Mouse (Mus musculus): ENCODE data around the gene Fbxl14. TPM values are rescaled to one million over a fixed set of nuclear protein-coding genes. Genes with fewer than 3 reads are reported as not detected.

Fbxl14 gene
- polyA plus RNA-seq, 1 experiment = 37.9 TPM

GRCm38 (mm10) chr6:119466921-119467784 lies 12.3 kb upstream of the Fbxl14 start:
- Histone ChIP-seq H3K4me3 (ENCODE audit: low read depth, low read length) (no peak overlapping the region), H3K9me3 (replicated peaks; ENCODE audit: control insufficient read depth, insufficient read depth, low read length, poor library complexity, severe bottlenecking) (no peaks in the 10 kb centered on the region), H3K27me3 (ENCODE audit: control insufficient read depth, insufficient read depth, low read length, poor library complexity, severe bottlenecking) (no peaks in the 10 kb centered on the region), H3K9ac (ENCODE audit: low read depth, poor library complexity, severe bottlenecking) (no peak overlapping the region), H3K36me3 (ENCODE audit: control insufficient read depth, insufficient read depth, low read length, poor library complexity, severe bottlenecking) (no peaks in the 10 kb centered on the region), H3K27ac (ENCODE audit: insufficient read depth, low read length) (no peak overlapping the region), H3K4me1 (ENCODE audit: control insufficient read depth, insufficient read depth, low read length) (peaks cover 2% of the 10 kb centered on the region)
- no peak for TF ChIP-seq CTCF (IDR thresholded peaks at IDR 0.05; ENCODE audit: low read depth, low read length)
- TF ChIP-seq POLR2A (IDR thresholded peaks at IDR 0.05; ENCODE audit: insufficient read depth, low read length) = no peak
- TF ChIP-seq EP300 (IDR thresholded peaks at IDR 0.05; ENCODE audit: insufficient read depth, low read depth, low read length) = no peak

GRCm38 (mm10) chr6:119467785-119468059 lies 11.7 kb upstream of the Fbxl14 start:
- H3K4me3 ChIP-seq (ENCODE audit: low read depth, low read length) = no peak overlapping the region
- no peak overlapping the region for H3K27ac ChIP-seq (ENCODE audit: insufficient read depth, low read length)
- TF ChIP-seq CTCF (IDR thresholded peaks at IDR 0.05; ENCODE audit: low read depth, low read length) (no peak), POLR2A (IDR thresholded peaks at IDR 0.05; ENCODE audit: insufficient read depth, low read length) (no peak), EP300 (IDR thresholded peaks at IDR 0.05; ENCODE audit: insufficient read depth, low read depth, low read length) (no peak)
- no peaks in the 10 kb centered on the region for H3K36me3 ChIP-seq (ENCODE audit: control insufficient read depth, insufficient read depth, low read length, poor library complexity, severe bottlenecking)
- H3K4me1 ChIP-seq (ENCODE audit: control insufficient read depth, insufficient read depth, low read length) = peaks cover 2% of the 10 kb centered on the region
- no peaks in the 10 kb centered on the region for H3K27me3 ChIP-seq (ENCODE audit: control insufficient read depth, insufficient read depth, low read length, poor library complexity, severe bottlenecking)
- H3K9me3 ChIP-seq (replicated peaks; ENCODE audit: control insufficient read depth, insufficient read depth, low read length, poor library complexity, severe bottlenecking) = no peaks in the 10 kb centered on the region
- no peak overlapping the region for H3K9ac ChIP-seq (ENCODE audit: low read depth, poor library complexity, severe bottlenecking)

GRCm38 (mm10) chr6:119470777-119471176 lies 8.7 kb upstream of the Fbxl14 start:
- Histone ChIP-seq H3K9me3 (replicated peaks; ENCODE audit: control insufficient read depth, insufficient read depth, low read length, poor library complexity, severe bottlenecking) (no peaks in the 10 kb centered on the region), H3K9ac (ENCODE audit: low read depth, poor library complexity, severe bottlenecking) (no peak overlapping the region), H3K36me3 (ENCODE audit: control insufficient read depth, insufficient read depth, low read length, poor library complexity, severe bottlenecking) (no peaks in the 10 kb centered on the region), H3K4me1 (ENCODE audit: control insufficient read depth, insufficient read depth, low read length) (peaks cover 2% of the 10 kb centered on the region), H3K27me3 (ENCODE audit: control insufficient read depth, insufficient read depth, low read length, poor library complexity, severe bottlenecking) (no peaks in the 10 kb centered on the region), H3K4me3 (ENCODE audit: low read depth, low read length) (no peak overlapping the region), H3K27ac (ENCODE audit: insufficient read depth, low read length) (no peak overlapping the region)
- TF ChIP-seq CTCF (IDR thresholded peaks at IDR 0.05; ENCODE audit: low read depth, low read length) = no peak
- no peak for TF ChIP-seq POLR2A (IDR thresholded peaks at IDR 0.05; ENCODE audit: insufficient read depth, low read length)
- TF ChIP-seq EP300 (IDR thresholded peaks at IDR 0.05; ENCODE audit: insufficient read depth, low read depth, low read length) = no peak

- no peak for TF ChIP-seq EP300 (IDR thresholded peaks at IDR 0.05; ENCODE audit: insufficient read depth, low read depth, low read length)
- peak; percentile 82 for TF ChIP-seq CTCF (IDR thresholded peaks at IDR 0.05; ENCODE audit: low read depth, low read length)
- no peak for TF ChIP-seq POLR2A (IDR thresholded peaks at IDR 0.05; ENCODE audit: insufficient read depth, low read length)
- Histone ChIP-seq H3K4me3 (ENCODE audit: low read depth, low read length) (no peak overlapping the region), H3K9me3 (replicated peaks; ENCODE audit: control insufficient read depth, insufficient read depth, low read length, poor library complexity, severe bottlenecking) (no peaks in the 10 kb centered on the region), H3K27me3 (ENCODE audit: control insufficient read depth, insufficient read depth, low read length, poor library complexity, severe bottlenecking) (no peaks in the 10 kb centered on the region), H3K9ac (ENCODE audit: low read depth, poor library complexity, severe bottlenecking) (no peak overlapping the region), H3K27ac (ENCODE audit: insufficient read depth, low read length) (no peak overlapping the region), H3K4me1 (ENCODE audit: control insufficient read depth, insufficient read depth, low read length) (peaks cover 2% of the 10 kb centered on the region), H3K36me3 (ENCODE audit: control insufficient read depth, insufficient read depth, low read length, poor library complexity, severe bottlenecking) (no peaks in the 10 kb centered on the region)
Observed at GRCm38 (mm10) chr6:119472135-119472534, 7.3 kb upstream of the Fbxl14 start.

GRCm38 (mm10) chr6:119472705-119473104 lies 6.8 kb upstream of the Fbxl14 start:
- TF ChIP-seq CTCF (IDR thresholded peaks at IDR 0.05; ENCODE audit: low read depth, low read length) (no peak), EP300 (IDR thresholded peaks at IDR 0.05; ENCODE audit: insufficient read depth, low read depth, low read length) (no peak), POLR2A (IDR thresholded peaks at IDR 0.05; ENCODE audit: insufficient read depth, low read length) (no peak)
- H3K27me3 ChIP-seq (ENCODE audit: control insufficient read depth, insufficient read depth, low read length, poor library complexity, severe bottlenecking) = no peaks in the 10 kb centered on the region
- H3K9ac ChIP-seq (ENCODE audit: low read depth, poor library complexity, severe bottlenecking) = no peak overlapping the region
- H3K4me3 ChIP-seq (ENCODE audit: low read depth, low read length) = no peak overlapping the region
- no peaks in the 10 kb centered on the region for H3K36me3 ChIP-seq (ENCODE audit: control insufficient read depth, insufficient read depth, low read length, poor library complexity, severe bottlenecking)
- no peaks in the 10 kb centered on the region for H3K9me3 ChIP-seq (replicated peaks; ENCODE audit: control insufficient read depth, insufficient read depth, low read length, poor library complexity, severe bottlenecking)
- H3K4me1 ChIP-seq (ENCODE audit: control insufficient read depth, insufficient read depth, low read length) = peaks cover 2% of the 10 kb centered on the region
- no peak overlapping the region for H3K27ac ChIP-seq (ENCODE audit: insufficient read depth, low read length)

- no peaks in the 10 kb centered on the region for H3K36me3 ChIP-seq (ENCODE audit: control insufficient read depth, insufficient read depth, low read length, poor library complexity, severe bottlenecking)
- TF ChIP-seq POLR2A (IDR thresholded peaks at IDR 0.05; ENCODE audit: insufficient read depth, low read length) = no peak
- no peak for TF ChIP-seq CTCF (IDR thresholded peaks at IDR 0.05; ENCODE audit: low read depth, low read length)
- no peak for TF ChIP-seq EP300 (IDR thresholded peaks at IDR 0.05; ENCODE audit: insufficient read depth, low read depth, low read length)
- no peak overlapping the region for H3K9ac ChIP-seq (ENCODE audit: low read depth, poor library complexity, severe bottlenecking)
- no peaks in the 10 kb centered on the region for H3K27me3 ChIP-seq (ENCODE audit: control insufficient read depth, insufficient read depth, low read length, poor library complexity, severe bottlenecking)
- H3K9me3 ChIP-seq (replicated peaks; ENCODE audit: control insufficient read depth, insufficient read depth, low read length, poor library complexity, severe bottlenecking) = no peaks in the 10 kb centered on the region
- no peak overlapping the region for H3K4me3 ChIP-seq (ENCODE audit: low read depth, low read length)
- H3K27ac ChIP-seq (ENCODE audit: insufficient read depth, low read length) = no peak overlapping the region
- no peaks in the 10 kb centered on the region for H3K4me1 ChIP-seq (ENCODE audit: control insufficient read depth, insufficient read depth, low read length)
Observed at GRCm38 (mm10) chr6:119473446-119473845, 6.0 kb upstream of the Fbxl14 start.
